Mouse (Mus musculus) heart, embryonic 13.5 days (tissue): ENCODE data around the gene Tyw5. TPM values are rescaled to one million over a fixed set of nuclear protein-coding genes. Genes with fewer than 3 reads are reported as not detected.

Experiments used
- ATAC-seq: fragments of 200-750 bp; cut with Nextera tagmentation; 2 replicates; pipeline ENCODE4 v1.8.0; 2017; ENCODE audit warnings: moderate TSS enrichment; ENCODE audit not compliant: insufficient number of reproducible peaks, low FRiP score, low TSS enrichment; ENCODE audit errors: extremely low read depth
- H3K27ac ChIP-seq: fragments of 300-500 bp; sonication (generic); replicated peaks from 2 replicates; pipeline ENCODE4 v1.5.1; 2015; ENCODE audit warnings: moderate library complexity, mild to moderate bottlenecking, inconsistent platforms
- H3K27me3 ChIP-seq: fragments of 300-500 bp; sonication (generic); replicated peaks from 2 replicates; pipeline ENCODE4 v1.6.1; 2015; ENCODE audit warnings: mild to moderate bottlenecking, inconsistent platforms
- H3K36me3 ChIP-seq: fragments of 300-500 bp; sonication (generic); 2 replicates; pipeline ENCODE4 v1.6.1; 2015; ENCODE audit warnings: mild to moderate bottlenecking, inconsistent platforms
- H3K4me1 ChIP-seq: fragments of 300-500 bp; sonication (generic); 2 replicates; pipeline ENCODE4 v1.6.1; 2015; ENCODE audit warnings: inconsistent platforms
- H3K4me2 ChIP-seq: fragments of 300-500 bp; sonication (generic); 2 replicates; pipeline ENCODE4 v1.6.1; 2015; ENCODE audit warnings: inconsistent platforms, mild to moderate bottlenecking, moderate library complexity
- H3K4me3 ChIP-seq: fragments of 300-500 bp; sonication (generic); 2 replicates; pipeline ENCODE4 v1.5.1; 2015; ENCODE audit warnings: moderate library complexity, mild to moderate bottlenecking, inconsistent platforms
- H3K9ac ChIP-seq: fragments of 300-500 bp; sonication (generic); 2 replicates; pipeline ENCODE4 v1.6.1; 2015; ENCODE audit warnings: inconsistent platforms, mild to moderate bottlenecking, moderate library complexity
- H3K9me3 ChIP-seq: fragments of 300-500 bp; sonication (generic); 2 replicates; pipeline ENCODE4 v1.6.1; 2016; ENCODE audit warnings: inconsistent platforms
- WGBS: fragments of 180-500 bp; shearing (Covaris S2); methylation state at CpG from one replicate; pipeline ENCODE4 v1.1.7; 2015; ENCODE audit warnings: mixed read lengths; 5-methylcytosine and 5-hydroxymethylcytosine counted together
- polyA plus RNA-seq: library from polyadenylated mRNA; unstranded; fragments of >200 nt; fragmentation: Nextera tagmentation; extraction: Ambion mirVana; gene quantifications from 2 replicates; pipeline ENCODE4 v1.2.1, GENCODE M21; 2015

Tyw5 gene
- 20.1 and 21.0 TPM in 2 replicates for polyA plus RNA-seq

DNA sequence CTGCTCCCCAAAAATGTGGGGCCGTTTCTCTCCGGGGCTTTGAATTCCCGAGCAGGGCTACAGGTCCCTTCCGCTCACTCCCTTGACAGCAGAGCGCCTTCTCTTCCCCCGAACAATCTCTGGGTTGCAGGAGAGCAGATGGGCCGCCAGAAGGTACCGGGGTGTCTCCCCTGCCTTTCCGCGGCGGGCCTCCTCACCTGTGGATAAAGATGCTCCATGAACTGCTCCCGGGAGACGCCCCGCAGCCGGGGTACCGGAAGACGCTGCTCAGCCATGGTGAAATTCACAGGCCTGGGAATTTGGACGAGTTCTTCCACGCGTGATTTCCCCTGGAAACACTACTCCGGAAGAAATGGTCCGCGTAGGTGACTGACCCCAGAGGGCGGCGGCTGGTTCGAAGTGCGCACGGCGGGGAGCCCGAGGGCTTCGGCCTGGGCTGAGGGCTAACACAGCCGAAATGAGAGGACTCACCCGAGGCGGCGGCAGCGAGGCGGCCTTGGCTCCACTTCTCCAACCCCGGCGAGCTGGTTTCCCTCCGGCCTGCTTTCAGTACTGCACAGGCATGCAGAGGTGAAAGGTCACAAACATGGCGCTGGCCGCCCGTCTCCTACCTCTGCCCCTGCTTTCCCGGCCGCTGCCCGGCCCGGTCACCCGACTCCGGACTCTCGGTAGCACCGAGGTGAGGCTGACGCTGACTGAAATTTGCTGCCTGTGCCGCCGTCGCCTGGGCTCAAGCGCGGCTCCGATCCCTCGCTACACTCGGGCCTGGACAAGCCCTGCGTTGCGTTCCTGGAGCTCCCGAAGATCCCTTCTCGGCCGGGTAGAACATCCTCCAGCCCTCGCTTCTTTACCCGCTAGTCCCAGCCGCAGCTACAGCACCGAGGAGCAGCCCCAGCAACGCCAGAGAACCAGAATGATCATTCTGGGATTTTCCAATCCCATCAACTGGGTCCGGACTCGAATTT is at the start of gene Tyw5, which contains the start of gene Maip1:
Gene Tyw5 (minus strand): TSS at position 915 of the 965 bp plus-strand sequence.
Gene Maip1 (plus strand): TSS at position 142 of the 965 bp plus-strand sequence.
- Histone ChIP-seq H3K27me3 (no peaks in the 10 kb centered on the region), H3K4me2 (peak within 1 kb of the TSS; percentile 75), H3K36me3 (peaks cover 18% of the 10 kb centered on the region), H3K27ac (peak within 1 kb of the TSS; percentile 97), H3K4me1 (peaks cover 34% of the 10 kb centered on the region), H3K4me3 (peak within 1 kb of the TSS; percentile 95), H3K9me3 (no peaks in the 10 kb centered on the region), H3K9ac (peak within 1 kb of the TSS; percentile 96)
- under 1% methylated on average over 72 of the region's 72 CpGs for WGBS
- peak; percentile 68 for ATAC-seq

- Histone ChIP-seq H3K9me3 (no peaks in the 10 kb centered on the region), H3K27me3 (no peaks in the 10 kb centered on the region), H3K36me3 (no peaks in the 10 kb centered on the region), H3K4me1 (no peaks in the 10 kb centered on the region), H3K27ac (no peak overlapping the region), H3K4me2 (no peak overlapping the region), H3K9ac (no peak overlapping the region), H3K4me3 (no peak overlapping the region)
- WGBS, result 84% methylated on average over 1 of the region's 1 CpGs
- no peak for ATAC-seq
These were observed 43.3 kb upstream of the Tyw5 start for GRCm38 (mm10) chr1:57450241-57450640.

- Histone ChIP-seq H3K9ac (no peak overlapping the region), H3K4me2 (no peak overlapping the region), H3K27me3 (no peaks in the 10 kb centered on the region), H3K4me3 (no peak overlapping the region), H3K9me3 (no peaks in the 10 kb centered on the region), H3K36me3 (no peaks in the 10 kb centered on the region), H3K4me1 (no peaks in the 10 kb centered on the region), H3K27ac (no peak overlapping the region)
- 67% methylated on average over 10 of the region's 10 CpGs for WGBS
- no peak for ATAC-seq
These were observed 38.8 kb upstream of the Tyw5 start for GRCm38 (mm10) chr1:57445679-57446078.

GRCm38 (mm10) chr1:57440771-57441170 is 33.9 kb upstream of the Tyw5 start:
- H3K27me3 ChIP-seq, result no peaks in the 10 kb centered on the region
- no peak for ATAC-seq

GRCm38 (mm10) chr1:57439026-57439425 is 32.1 kb upstream of the Tyw5 start:
- H3K9ac ChIP-seq, result no peak overlapping the region
- H3K4me3 ChIP-seq, result no peak overlapping the region
- ATAC-seq, result no peak
- no peak overlapping the region for H3K4me2 ChIP-seq
- no peaks in the 10 kb centered on the region for H3K36me3 ChIP-seq
- no peaks in the 10 kb centered on the region for H3K9me3 ChIP-seq
- H3K27ac ChIP-seq, result peak overlapping the region; percentile 41; the same call in 1 of the 2 replicates
- no peaks in the 10 kb centered on the region for H3K27me3 ChIP-seq
- H3K4me1 ChIP-seq, result peaks cover 29% of the 10 kb centered on the region
- 61% methylated on average over 6 of the region's 6 CpGs for WGBS

More at GRCm38 (mm10) chr1:57440771-57441170, 33.9 kb upstream of the Tyw5 start:
- no peak overlapping the region for H3K4me2 ChIP-seq
- no peak overlapping the region for H3K9ac ChIP-seq
- 43% methylated on average over 4 of the region's 4 CpGs for WGBS
- H3K36me3 ChIP-seq, result no peaks in the 10 kb centered on the region
- H3K9me3 ChIP-seq, result no peaks in the 10 kb centered on the region
- no peak overlapping the region for H3K27ac ChIP-seq
- no peak overlapping the region for H3K4me3 ChIP-seq
- peaks cover 28% of the 10 kb centered on the region for H3K4me1 ChIP-seq

- ATAC-seq, result peak; percentile 25; the same call in 1 of the 2 replicates
- Histone ChIP-seq H3K36me3 (no peaks in the 10 kb centered on the region), H3K4me2 (peak overlapping the region; percentile 66), H3K9ac (peak overlapping the region; percentile 67), H3K9me3 (no peaks in the 10 kb centered on the region), H3K4me1 (peaks cover 29% of the 10 kb centered on the region), H3K4me3 (peak overlapping the region; percentile 38), H3K27ac (peak overlapping the region; percentile 89), H3K27me3 (no peaks in the 10 kb centered on the region)
- WGBS, result 21% methylated on average over 9 of the region's 9 CpGs
These were observed 30.1 kb upstream of the Tyw5 start for GRCm38 (mm10) chr1:57436954-57437353.

- Histone ChIP-seq H3K4me3 (peak overlapping the region; percentile 38), H3K36me3 (no peaks in the 10 kb centered on the region), H3K27ac (peak overlapping the region; percentile 89), H3K4me1 (peaks cover 29% of the 10 kb centered on the region), H3K9ac (peak overlapping the region; percentile 67), H3K9me3 (no peaks in the 10 kb centered on the region), H3K27me3 (no peaks in the 10 kb centered on the region), H3K4me2 (peak overlapping the region; percentile 66)
- no peak for ATAC-seq
- WGBS, result 19% methylated on average over 9 of the region's 9 CpGs
These were observed 29.5 kb upstream of the Tyw5 start for GRCm38 (mm10) chr1:57436408-57436807.

GRCm38 (mm10) chr1:57433141-57433540 is 26.2 kb upstream of the Tyw5 start:
- no peaks in the 10 kb centered on the region for H3K36me3 ChIP-seq
- no peak for ATAC-seq
- 80% methylated on average over 7 of the region's 7 CpGs for WGBS
- no peak overlapping the region for H3K4me2 ChIP-seq
- peaks cover 27% of the 10 kb centered on the region for H3K4me1 ChIP-seq
- H3K9ac ChIP-seq, result no peak overlapping the region
- H3K27me3 ChIP-seq, result no peaks in the 10 kb centered on the region
- no peaks in the 10 kb centered on the region for H3K9me3 ChIP-seq
- no peak overlapping the region for H3K27ac ChIP-seq
- H3K4me3 ChIP-seq, result no peak overlapping the region

- H3K9ac ChIP-seq, result peak overlapping the region; percentile 8; the same call in 1 of the 2 replicates
- peak overlapping the region; percentile 55 for H3K4me2 ChIP-seq
- no peaks in the 10 kb centered on the region for H3K36me3 ChIP-seq
- H3K4me3 ChIP-seq, result peak overlapping the region; percentile 25
- H3K27me3 ChIP-seq, result no peaks in the 10 kb centered on the region
- H3K4me1 ChIP-seq, result peaks cover 8% of the 10 kb centered on the region; the same call in 1 of the 2 replicates
- H3K9me3 ChIP-seq, result no peaks in the 10 kb centered on the region
- WGBS, result 25% methylated on average over 12 of the region's 12 CpGs
- ATAC-seq, result no peak
- H3K27ac ChIP-seq, result no peak overlapping the region; the same call in 1 of the 2 replicates
These were observed 23.0 kb upstream of the Tyw5 start for GRCm38 (mm10) chr1:57429786-57430483.

GRCm38 (mm10) chr1:57428368-57429308 is 21.7 kb upstream of the Tyw5 start:
- 0 out of 2 replicates have a peak overlapping the region, but pooled peaks have one; percentile 28 for H3K9ac ChIP-seq
- H3K27ac ChIP-seq, result no peak overlapping the region
- ATAC-seq, result no peak

More at GRCm38 (mm10) chr1:57428368-57429308, 21.7 kb upstream of the Tyw5 start:
- Histone ChIP-seq H3K9me3 (no peaks in the 10 kb centered on the region), H3K4me1 (peaks cover 8% of the 10 kb centered on the region; the same call in 1 of the 2 replicates), H3K4me2 (peak overlapping the region; percentile 44), H3K4me3 (no peak overlapping the region), H3K36me3 (no peaks in the 10 kb centered on the region), H3K27me3 (no peaks in the 10 kb centered on the region)
- 53% methylated on average over 16 of the region's 16 CpGs for WGBS
